10 mouse cellular contexts compared by ENCODE assay signal in genomic region chr8:91081911-91082310, GRCm38 (mm10). TPM values are rescaled to one million over a fixed set of nuclear protein-coding genes. Genes with fewer than 3 reads are reported as not detected.
A peak's percentile ranks its signal among the peaks of the same experiment; 100 is the strongest.
DNase-seq lines count a peak whose midpoint lies in the region; ATAC-seq and TF ChIP-seq lines count a peak whose summit lies in the region.
"Had no signal": no experiment of that assay in that cellular context is flagged by ENCODE, and none has a peak within 500 bp of the region (broad histone marks: within the 10 kb centered on the region; RNA-seq: fewer than 3 reads in every experiment).

No protein-coding gene starts in this region.

- H3K27me3 ChIP-seq in kidney, postnatal 0 days (ENCODE audit: insufficient read depth, low read length), result no peaks in the 10 kb centered on the region
- H3K27me3 ChIP-seq in hindbrain, embryonic 11.5 days (ENCODE audit: control insufficient read depth, insufficient read depth, low read length), result no peaks in the 10 kb centered on the region
- no peaks in the 10 kb centered on the region for H3K27me3 ChIP-seq in forebrain, embryonic 15.5 days

- no peak overlapping the region for H3K27ac ChIP-seq in kidney, postnatal 0 days
- peak overlapping the region; percentile 91 for H3K27ac ChIP-seq in bone marrow macrophage, adult 2 months (ENCODE audit: insufficient read depth, low read depth, low read length)
- H3K27ac ChIP-seq in hindbrain, embryonic 11.5 days (ENCODE audit: low read depth, low read length), result no peak overlapping the region
- no peak overlapping the region for H3K27ac ChIP-seq in forebrain, embryonic 15.5 days (replicated peaks)
- H3K27ac ChIP-seq: hindbrain, postnatal 0 days; layer of hippocampus, adult 2 months had no signal

- DNase-seq in kidney, postnatal 0 days (ENCODE audit: low spot score), result peak; percentile 35
- no peak for DNase-seq in kidney, postnatal 14 days
- DNase-seq in CD4-positive, CD25-positive, alpha-beta regulatory T cell, adult 2 months (ENCODE audit: low read depth, low spot score), result peak; percentile 48
- DNase-seq in hindbrain, embryonic 11.5 days (ENCODE audit: low spot score), result no peak
- no peak for DNase-seq in left cerebral cortex, adult 8-10 months (ENCODE audit: low spot score in 2 of 2)

- TF ChIP-seq POLR2A in bone marrow macrophage, adult 2 months (IDR thresholded peaks at IDR 0.05; ENCODE audit: borderline replicate concordance, low read depth, low read length), result no peak

- H3K4me1 ChIP-seq in kidney, postnatal 0 days (replicated peaks; ENCODE audit: insufficient read depth, low read length), result no peaks in the 10 kb centered on the region
- peaks cover 18% of the 10 kb centered on the region for H3K4me1 ChIP-seq in bone marrow macrophage, adult 2 months (ENCODE audit: control insufficient read depth, insufficient read depth, low read length)
- no peaks in the 10 kb centered on the region for H3K4me1 ChIP-seq in hindbrain, embryonic 11.5 days (replicated peaks; ENCODE audit: control insufficient read depth, insufficient read depth, low read length)
- no peaks in the 10 kb centered on the region for H3K4me1 ChIP-seq in forebrain, embryonic 15.5 days

- TF ChIP-seq CTCF in kidney, postnatal 0 days (IDR thresholded peaks at IDR 0.05; ENCODE audit: low read depth), result no peak
- TF ChIP-seq CTCF in bone marrow macrophage, adult 2 months (IDR thresholded peaks at IDR 0.05; ENCODE audit: low read depth, low read length), result no peak

- ATAC-seq in kidney, postnatal 0 days (replicated peaks; ENCODE audit: low FRiP score, low read depth), result no peak
- peak; percentile 87 for ATAC-seq in megakaryocyte, adult 5-6 weeks (ENCODE audit: poor library complexity, severe bottlenecking)
- ATAC-seq in hindbrain, embryonic 11.5 days (ENCODE audit: low FRiP score), result no peak
- no peak for ATAC-seq in forebrain, embryonic 15.5 days (replicated peaks)
- ATAC-seq: hindbrain, postnatal 0 days had no signal

- WGBS in kidney, postnatal 0 days, result 63% methylated on average over 7 of the region's 7 CpGs
- WGBS in hindbrain, embryonic 11.5 days, result 82% methylated on average over 7 of the region's 7 CpGs
- 89% methylated on average over 7 of the region's 7 CpGs for WGBS in forebrain, embryonic 15.5 days

- peaks cover 32% of the 10 kb centered on the region for H3K36me3 ChIP-seq in kidney, postnatal 0 days (ENCODE audit: insufficient read depth, low read length)
- no peaks in the 10 kb centered on the region for H3K36me3 ChIP-seq in hindbrain, embryonic 11.5 days (ENCODE audit: control insufficient read depth, insufficient read depth, low read length)
- H3K36me3 ChIP-seq in forebrain, embryonic 15.5 days, result peaks cover 37% of the 10 kb centered on the region

- no peak overlapping the region for H3K4me2 ChIP-seq in kidney, postnatal 0 days (ENCODE audit: low read length)
- H3K4me2 ChIP-seq in hindbrain, embryonic 11.5 days (replicated peaks; ENCODE audit: low read depth, low read length), result no peak overlapping the region
- H3K4me2 ChIP-seq in forebrain, embryonic 15.5 days (replicated peaks), result no peak overlapping the region

- H3K4me3 ChIP-seq in kidney, postnatal 0 days (replicated peaks; ENCODE audit: low read depth, low read length), result no peak overlapping the region
- H3K4me3 ChIP-seq in bone marrow macrophage, adult 2 months (ENCODE audit: insufficient read depth, low read length), result no peak overlapping the region
- no peak overlapping the region for H3K4me3 ChIP-seq in hindbrain, embryonic 11.5 days (ENCODE audit: low read depth, low read length)
- H3K4me3 ChIP-seq in forebrain, embryonic 15.5 days, result no peak overlapping the region
- H3K4me3 ChIP-seq: layer of hippocampus, adult 2 months had no signal

- H3K9me3 ChIP-seq in kidney, postnatal 0 days (replicated peaks; ENCODE audit: low read length), result no peaks in the 10 kb centered on the region
- no peaks in the 10 kb centered on the region for H3K9me3 ChIP-seq in hindbrain, embryonic 11.5 days (ENCODE audit: control insufficient read depth, low read length)
- H3K9me3 ChIP-seq in forebrain, embryonic 15.5 days, result no peaks in the 10 kb centered on the region

- no peak overlapping the region for H3K9ac ChIP-seq in kidney, postnatal 0 days (ENCODE audit: low read depth, low read length)
- H3K9ac ChIP-seq in hindbrain, embryonic 11.5 days (ENCODE audit: low read depth, low read length), result no peak overlapping the region
- no peak overlapping the region for H3K9ac ChIP-seq in forebrain, embryonic 15.5 days (replicated peaks)

RNA-seq across cellular contexts. Expression of gene Rbl2, which starts 12.1 kb away (rescaled TPM):
- 14.8 and 16.5 TPM in 2 replicates for polyA plus RNA-seq in kidney, postnatal 0 days (2015; fragmentation: Nextera tagmentation; extraction: Ambion mirVana)
- 51.3 and 54.7 TPM in 2 replicates for polyA plus RNA-seq in bone marrow macrophage, adult 2 months (2012; ENCODE audit: insufficient read depth, insufficient read length, missing spikeins)
- 55.9 and 69.4 TPM in 2 replicates for total RNA-seq in megakaryocyte, adult 5-6 weeks (2015)
- total RNA-seq in megakaryocyte, adult 5-6 weeks (2017), result 77.5 and 79.8 TPM in 2 replicates
- 15.9 and 16.0 TPM in 2 replicates for polyA plus RNA-seq in hindbrain, embryonic 11.5 days (2014; fragmentation: Nextera tagmentation; extraction: Ambion mirVana)
- polyA plus RNA-seq in forebrain, embryonic 15.5 days (2015; fragmentation: Nextera tagmentation; extraction: Ambion mirVana), result 20.5 and 22.0 TPM in 2 replicates
- 10 to 100 TPM; 36.3 to 42.8 (median 40.1) TPM for total RNA-seq in left cerebral cortex, adult 8-10 months (2022)

Comparison
In these comparisons a context has a peak if more than half of its experiments do, and no peak if none do; other contexts are left out.
1. DNase-seq: peak in kidney, postnatal 0 days (single experiment) and CD4-positive, CD25-positive, alpha-beta regulatory T cell, adult 2 months (single experiment); none in kidney, postnatal 14 days (single experiment), hindbrain, embryonic 11.5 days (single experiment) and left cerebral cortex, adult 8-10 months (0 of 2).